Mouse (Mus musculus) liver, adult 2 months (tissue): Measurements from ENCODE around the gene Gm5089.

Experiments used
- CTCF ChIP-seq: fragments of 200-500 bp; IDR thresholded peaks from 2 replicates; pipeline ENCODE4 v1.5.1; 2011; ENCODE audit warnings: low read depth, low read length, control low read depth
- POLR2A ChIP-seq: fragments of 200-500 bp; IDR thresholded peaks from 2 replicates; pipeline ENCODE4 v1.6.1; 2011; ENCODE audit warnings: low read length, control low read depth; ENCODE audit not compliant: insufficient read depth; ENCODE audit errors: extremely low read depth

GRCm38 (mm10) chr14:122461966-122462365 is 11.1 kb upstream of the Gm5089 start:
- TF ChIP-seq POLR2A (no peak), CTCF (no peak)
